Mouse (Mus musculus) bone marrow macrophage, adult 2 months (primary cell): ENCODE data around the gene Olfr572.

Experiments used
- CTCF ChIP-seq: IDR thresholded peaks from 2 replicates; pipeline ENCODE4 v1.5.1; 2012; ENCODE audit warnings: low read depth, mild to moderate bottlenecking, low read length, moderate library complexity
- POLR2A ChIP-seq: IDR thresholded peaks from 2 replicates; pipeline ENCODE4 v1.6.1; 2012; ENCODE audit warnings: mild to moderate bottlenecking, low read depth, low read length, borderline replicate concordance

DNA sequence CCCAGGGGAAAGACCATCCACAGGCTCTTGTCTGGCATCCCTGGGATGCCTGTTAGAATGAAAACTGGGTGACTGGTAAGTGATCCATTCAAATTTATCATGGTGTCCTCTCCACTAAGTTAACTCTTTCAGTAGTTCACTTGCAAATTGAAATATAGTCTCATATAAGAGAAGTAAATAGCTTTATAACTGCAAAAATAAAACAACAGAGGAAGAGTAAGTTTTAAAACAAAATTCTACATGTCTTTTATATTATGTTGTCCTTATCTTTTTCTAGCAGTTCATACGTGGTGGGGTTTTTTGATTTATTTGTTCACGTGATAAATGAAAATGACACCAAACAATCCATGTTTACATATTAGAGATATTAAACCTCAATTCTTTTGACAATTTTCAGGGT lies 18.3 kb downstream of the Olfr572 start, which contains the start of gene Olfr573-ps1:
- TF ChIP-seq CTCF: no peak
- no peak for TF ChIP-seq POLR2A
